Mouse (Mus musculus) MEL (cell line): ENCODE results near the gene Nmrk2.

ENCODE experiments used
- CTCF ChIP-seq, 3 experiments: IDR thresholded peaks in 2 of 3; conservative IDR thresholded peaks in 1 of 3; 2 replicates each; pipeline ENCODE4 v1.5.1; 2011 to 2012; ENCODE audit warnings: low read length in 3 of 3, low read depth in 2 of 3, mild to moderate bottlenecking in 2 of 3, improper control_type of control experiment in 1 of 3, inconsistent platforms in 1 of 3, mixed read lengths in 1 of 3, moderate library complexity in 1 of 3; ENCODE audit not compliant: control insufficient read depth in 1 of 3, insufficient read depth in 1 of 3, poor library complexity in 1 of 3, severe bottlenecking in 1 of 3
- EP300 ChIP-seq, 2 experiments: IDR thresholded peaks; 2 replicates each; pipeline ENCODE4 v1.6.1; 2011; ENCODE audit warnings: improper control_type of control experiment in 2 of 2, low read length in 2 of 2, low read depth in 1 of 2, mild to moderate bottlenecking in 1 of 2
- GATA1 ChIP-seq: IDR thresholded peaks from 2 replicates; pipeline ENCODE4 v1.6.1; 2011; ENCODE audit warnings: low read depth, low read length, improper control_type of control experiment
- MAFK ChIP-seq: IDR thresholded peaks from 2 replicates; pipeline ENCODE4 v1.6.1; 2011; ENCODE audit warnings: low read depth, mild to moderate bottlenecking, low read length, improper control_type of control experiment, borderline replicate concordance
- MAX ChIP-seq: IDR thresholded peaks from 2 replicates; pipeline ENCODE4 v1.6.1; 2011; ENCODE audit warnings: low read length, improper control_type of control experiment
- POLR2A ChIP-seq, 2 experiments: IDR thresholded peaks; 2 replicates each; pipeline ENCODE4 v1.6.1; 2011 to 2012; ENCODE audit warnings: low read length in 2 of 2, mild to moderate bottlenecking in 2 of 2, control low read depth in 1 of 2, improper control_type of control experiment in 1 of 2, low read depth in 1 of 2, moderate library complexity in 1 of 2; ENCODE audit not compliant: control insufficient read depth in 1 of 2, insufficient read depth in 1 of 2, poor library complexity in 1 of 2
- POLR2AphosphoS2 ChIP-seq: IDR thresholded peaks from 2 replicates; pipeline ENCODE4 v1.6.1; 2011; ENCODE audit warnings: low read length, improper control_type of control experiment
- POLR2AphosphoS5 ChIP-seq: IDR thresholded peaks from 2 replicates; pipeline ENCODE4 v1.6.1; 2012; ENCODE audit warnings: low read depth, borderline replicate concordance, mild to moderate bottlenecking, inconsistent platforms, low read length, moderate library complexity, mixed read lengths
- RCOR1 ChIP-seq: IDR thresholded peaks from 2 replicates; pipeline ENCODE4 v1.6.1; 2012; ENCODE audit warnings: low read depth, mild to moderate bottlenecking, inconsistent platforms, low read length, improper control_type of control experiment
- SIN3A ChIP-seq: IDR thresholded peaks from 2 replicates; pipeline ENCODE4 v1.6.1; 2012; ENCODE audit warnings: low read length, improper control_type of control experiment, inconsistent platforms
- SMC3 ChIP-seq: IDR thresholded peaks from 2 replicates; pipeline ENCODE4 v1.6.1; 2011; ENCODE audit warnings: low read depth, low read length, improper control_type of control experiment
- ZC3H11A ChIP-seq: IDR thresholded peaks from 2 replicates; pipeline ENCODE4 v1.6.1; 2012; ENCODE audit warnings: low read depth, mild to moderate bottlenecking, inconsistent platforms, low read length, improper control_type of control experiment
- ZKSCAN1 ChIP-seq: IDR thresholded peaks from 2 replicates; pipeline ENCODE4 v1.6.1; 2012; ENCODE audit warnings: low read depth, mild to moderate bottlenecking, inconsistent platforms, low read length, improper control_type of control experiment, moderate library complexity
- ZNF384 ChIP-seq: IDR thresholded peaks from 2 replicates; pipeline ENCODE4 v1.6.1; 2012; ENCODE audit warnings: low read depth, mild to moderate bottlenecking, inconsistent platforms, low read length, improper control_type of control experiment

DNA sequence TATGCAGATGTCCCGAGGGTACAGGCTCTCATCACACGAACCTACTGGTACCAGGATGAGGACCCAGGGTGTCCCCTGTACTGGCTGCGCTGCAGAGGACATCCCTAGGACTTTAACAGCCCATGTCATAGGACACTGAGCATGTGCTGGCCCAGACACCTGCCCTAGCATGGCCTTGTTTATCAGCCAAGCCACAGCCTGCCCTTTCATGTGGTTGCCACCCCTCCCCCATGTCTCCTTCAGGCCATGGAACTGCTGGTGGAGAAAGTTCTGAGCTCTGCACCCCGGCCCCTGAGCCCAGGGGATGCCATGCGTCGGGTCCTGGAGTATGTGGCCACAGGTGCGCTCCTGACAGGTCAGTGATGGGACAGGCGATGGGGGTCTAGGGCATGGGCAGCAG lies 47.6 kb upstream of the Nmrk2 start:
- no peak for TF ChIP-seq MAFK
- TF ChIP-seq POLR2A (IDR thresholded peaks at IDR 0.05; ENCODE audit: control insufficient read depth in 1 of 2, insufficient read depth in 1 of 2, low read depth in 1 of 2, low read length in 2 of 2, poor library complexity in 1 of 2) = no peak
- TF ChIP-seq EP300 (IDR thresholded peaks at IDR 0.05; ENCODE audit: low read depth in 1 of 2, low read length in 2 of 2) = no peak
- no peak for TF ChIP-seq CTCF (IDR thresholded peaks at IDR 0.05 in 2 of 3, conservative IDR thresholded peaks at IDR 0.05 in 1 of 3; ENCODE audit: control insufficient read depth in 1 of 3, insufficient read depth in 1 of 3, low read depth in 2 of 3, low read length in 3 of 3, poor library complexity in 1 of 3, severe bottlenecking in 1 of 3)
- no peak for TF ChIP-seq SIN3A
- TF ChIP-seq POLR2AphosphoS2 = no peak
- TF ChIP-seq MAX = no peak
- no peak for TF ChIP-seq ZC3H11A
- TF ChIP-seq ZNF384 = no peak
- TF ChIP-seq GATA1 = no peak
- TF ChIP-seq POLR2AphosphoS5 = no peak
- TF ChIP-seq SMC3 = no peak
- no peak for TF ChIP-seq ZKSCAN1
- no peak for TF ChIP-seq RCOR1
